Mouse (Mus musculus) midbrain, embryonic 13.5 days (tissue): ENCODE data around the gene Rnase2a. TPM values are rescaled to one million over a fixed set of nuclear protein-coding genes. Genes with fewer than 3 reads are reported as not detected.
"Not testable (repeated sequence)": the region's sequence is repeated elsewhere in the genome, so short reads cannot be mapped to it uniquely, and the experiment has no call there.

Experiments used
- ATAC-seq: fragments of 200-750 bp; cut with Nextera tagmentation; 2 replicates; pipeline ENCODE4 v1.8.0; 2017; ENCODE audit warnings: mild to moderate bottlenecking, moderate TSS enrichment, moderate library complexity
- H3K27ac ChIP-seq: fragments of 300-500 bp; sonication (generic); 2 replicates; pipeline ENCODE4 v1.5.1; 2015; ENCODE audit warnings: inconsistent platforms, mild to moderate bottlenecking, moderate library complexity
- H3K27me3 ChIP-seq: fragments of 300-500 bp; sonication (generic); 2 replicates; pipeline ENCODE4 v1.6.1; 2015; ENCODE audit warnings: mild to moderate bottlenecking, inconsistent platforms
- H3K36me3 ChIP-seq: fragments of 300-500 bp; sonication (generic); 2 replicates; pipeline ENCODE4 v1.6.1; 2015; ENCODE audit warnings: mild to moderate bottlenecking, inconsistent platforms
- H3K4me1 ChIP-seq: fragments of 300-500 bp; sonication (generic); replicated peaks from 2 replicates; pipeline ENCODE4 v1.6.1; 2015; ENCODE audit warnings: inconsistent platforms
- H3K4me2 ChIP-seq: fragments of 300-500 bp; sonication (generic); replicated peaks from 2 replicates; pipeline ENCODE4 v1.6.1; 2015; ENCODE audit warnings: moderate library complexity, mild to moderate bottlenecking, inconsistent platforms
- H3K4me3 ChIP-seq: fragments of 300-500 bp; sonication (generic); replicated peaks from 2 replicates; pipeline ENCODE4 v1.5.1; 2015; ENCODE audit warnings: mild to moderate bottlenecking, inconsistent platforms
- H3K9ac ChIP-seq: fragments of 300-500 bp; sonication (generic); replicated peaks from 2 replicates; pipeline ENCODE4 v1.6.1; 2015; ENCODE audit warnings: mild to moderate bottlenecking, inconsistent platforms
- H3K9me3 ChIP-seq: fragments of 300-500 bp; sonication (generic); 2 replicates; pipeline ENCODE4 v1.6.1; 2016; ENCODE audit warnings: mild to moderate bottlenecking, inconsistent platforms
- WGBS: fragments of 180-500 bp; shearing (Covaris S2); methylation state at CpG from one replicate; pipeline ENCODE4 v1.1.7; 2015; 5-methylcytosine and 5-hydroxymethylcytosine counted together
- polyA plus RNA-seq: library from polyadenylated mRNA; unstranded; fragments of >200 nt; fragmentation: Nextera tagmentation; extraction: Ambion mirVana; gene quantifications from 2 replicates; pipeline ENCODE4 v1.2.1, GENCODE M21; 2015

Rnase2a gene
- polyA plus RNA-seq, 1 experiment from 2014 or later, result not detected

- not testable (repeated sequence) for H3K4me2 ChIP-seq, H3K27ac ChIP-seq, H3K4me1 ChIP-seq, H3K4me3 ChIP-seq, ATAC-seq, H3K36me3 ChIP-seq, H3K9ac ChIP-seq, H3K9me3 ChIP-seq, H3K27me3 ChIP-seq
- WGBS, result 56% methylated on average over 4 of the region's 4 CpGs
These were observed 26.3 kb downstream of the Rnase2a start for GRCm38 (mm10) chr14:51229657-51230056.

GRCm38 (mm10) chr14:51220075-51220474 lies 35.8 kb downstream of the Rnase2a start:
- not testable (repeated sequence) for H3K27me3 ChIP-seq, H3K9me3 ChIP-seq, H3K27ac ChIP-seq, H3K4me1 ChIP-seq, H3K36me3 ChIP-seq, H3K4me3 ChIP-seq, H3K4me2 ChIP-seq, ATAC-seq, H3K9ac ChIP-seq
- WGBS, result 91% methylated on average over 3 of the region's 3 CpGs

Other genes with a start within 250 kb of the Rnase2a start
- not detected in 2 replicates for gene Rnase10, start 248.4 kb downstream of the Rnase2a start, polyA plus RNA-seq
- gene Rnase9, start 214.2 kb downstream of the Rnase2a start, polyA plus RNA-seq, result not detected in 2 replicates
- not detected in 2 replicates for gene Rnase11, start 205.9 kb downstream of the Rnase2a start, polyA plus RNA-seq
- not detected in 2 replicates for gene Rnase12, start 198.5 kb downstream of the Rnase2a start, polyA plus RNA-seq
- gene Olfr750, start 181.7 kb downstream of the Rnase2a start, polyA plus RNA-seq, result 0.03 TPM in 1 of 2 replicates, not detected in the other
- gene Rnase4, start 165.0 kb downstream of the Rnase2a start, polyA plus RNA-seq, result 7.4 and 10.6 TPM in 2 replicates
- 2.2 and 2.6 TPM in 2 replicates for gene Ang, start 165.0 kb downstream of the Rnase2a start, polyA plus RNA-seq
- gene Eddm3b, start 141.7 kb downstream of the Rnase2a start, polyA plus RNA-seq, result not detected in 2 replicates
- 0.30 and 0.41 TPM in 2 replicates for gene Rnase6, start 132.2 kb downstream of the Rnase2a start, polyA plus RNA-seq
- not detected in 2 replicates for gene Rnase1, start 109.3 kb downstream of the Rnase2a start, polyA plus RNA-seq
- gene Rnase2b, start 93.9 kb downstream of the Rnase2a start, polyA plus RNA-seq, result not detected in 2 replicates
- gene Ang2, start 57.0 kb downstream of the Rnase2a start, polyA plus RNA-seq, result not detected in 2 replicates
- not detected in 2 replicates for gene Ear14, start 52.7 kb downstream of the Rnase2a start, polyA plus RNA-seq
- not detected in 2 replicates for gene Gm7247, start 105.6 kb upstream of the Rnase2a start, polyA plus RNA-seq
- not detected in 2 replicates for gene Vmn2r88, start 154.7 kb upstream of the Rnase2a start, polyA plus RNA-seq
- not detected in 2 replicates for gene Vmn2r89, start 195.7 kb upstream of the Rnase2a start, polyA plus RNA-seq